Mouse (Mus musculus): ENCODE results near the gene Pcsk5. TPM values are rescaled to one million over a fixed set of nuclear protein-coding genes. Genes with fewer than 3 reads are reported as not detected.

The Pcsk5 gene
- polyA plus RNA-seq, 1 experiment = not detected

DNA sequence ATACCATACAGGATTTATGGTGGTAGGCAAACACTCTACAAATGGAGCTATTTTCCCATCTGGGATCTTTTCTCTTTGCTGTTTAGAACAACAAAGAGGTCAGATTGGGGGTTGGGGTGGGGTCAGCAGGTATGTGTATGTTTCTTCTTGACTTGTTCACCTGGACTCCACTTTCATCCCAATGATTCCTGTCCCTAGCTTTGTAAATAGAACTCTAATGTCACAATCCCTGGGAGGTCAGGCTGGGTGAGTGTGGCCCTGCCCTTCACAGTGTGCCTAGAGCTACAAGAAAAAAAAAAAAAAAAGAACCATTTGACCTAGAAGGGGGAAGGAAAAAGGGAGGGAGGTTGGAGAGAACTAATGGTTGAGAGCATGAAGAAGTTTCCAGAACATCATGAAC lies 428.8 kb downstream of the Pcsk5 start:
- H3K4me3 ChIP-seq = no peak overlapping the region
- H3K27me3 ChIP-seq (ENCODE audit: control insufficient read depth, insufficient read depth, insufficient read length) = no peaks in the 10 kb centered on the region
- no peaks in the 10 kb centered on the region for H3K36me3 ChIP-seq (ENCODE audit: control insufficient read depth, insufficient read depth)
- no peaks in the 10 kb centered on the region for H3K79me2 ChIP-seq (ENCODE audit: control insufficient read depth, insufficient read depth)
- TF ChIP-seq REST (IDR thresholded peaks at IDR 0.05; ENCODE audit: insufficient read depth, insufficient read length) (no peak), MYOD1 (IDR thresholded peaks at IDR 0.05; ENCODE audit: control insufficient read depth in 1 of 3, insufficient read length in 2 of 3, low read depth in 2 of 3) (no peak), E2F4 (IDR thresholded peaks at IDR 0.05; ENCODE audit: insufficient read depth) (no peak), TCF3 (IDR thresholded peaks at IDR 0.05; ENCODE audit: insufficient read length, low read depth) (no peak), SRF (IDR thresholded peaks at IDR 0.05; ENCODE audit: control insufficient read depth, insufficient read length, low read depth) (no peak), POLR2AphosphoS2 (IDR thresholded peaks at IDR 0.05; ENCODE audit: insufficient read length, low read depth) (no peak), CEBPB (IDR thresholded peaks at IDR 0.05; ENCODE audit: insufficient read depth, poor library complexity, severe bottlenecking) (no peak), TCF12 (IDR thresholded peaks at IDR 0.05; ENCODE audit: insufficient read depth, poor library complexity, severe bottlenecking) (no peak), MAX (IDR thresholded peaks at IDR 0.05; ENCODE audit: low read depth) (no peak), MYOG (IDR thresholded peaks at IDR 0.05; ENCODE audit: control insufficient read depth in 1 of 3, insufficient read depth in 1 of 3, insufficient read length in 2 of 3, low read depth in 2 of 3) (no peak), USF1 (IDR thresholded peaks at IDR 0.05; ENCODE audit: low read depth) (no peak), POLR2A (IDR thresholded peaks at IDR 0.05; ENCODE audit: insufficient read length, low read depth) (no peak)
- no peak overlapping the region for H3ac ChIP-seq (ENCODE audit: control insufficient read depth, insufficient read length)
- H3K4me2 ChIP-seq (ENCODE audit: low read depth) = no peak overlapping the region

DNA sequence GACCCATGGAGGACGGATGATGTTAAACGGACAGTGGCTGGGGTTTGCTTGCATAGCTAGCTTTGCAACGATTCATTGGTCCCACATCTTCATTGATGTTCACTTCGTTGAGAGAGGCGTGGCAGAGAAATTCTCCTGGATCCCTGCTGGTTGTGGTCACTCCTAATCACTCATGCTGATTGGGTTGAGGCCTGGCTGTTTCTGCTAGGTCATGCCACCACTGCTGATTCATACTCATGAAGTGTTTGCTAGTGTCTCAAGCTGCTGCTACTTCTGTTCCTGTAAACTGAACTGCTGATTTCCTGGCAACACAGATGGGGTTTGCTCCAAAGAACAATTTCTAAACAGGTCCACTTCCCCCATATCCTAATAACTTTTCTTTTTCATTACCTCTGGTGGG lies 430.6 kb downstream of the Pcsk5 start:
- Histone ChIP-seq H3K36me3 (ENCODE audit: control insufficient read depth, insufficient read depth) (no peaks in the 10 kb centered on the region), H3K4me2 (ENCODE audit: low read depth) (no peak overlapping the region), H3K4me3 (no peak overlapping the region), H3K79me2 (ENCODE audit: control insufficient read depth, insufficient read depth) (no peaks in the 10 kb centered on the region), H3K27me3 (ENCODE audit: control insufficient read depth, insufficient read depth, insufficient read length) (no peaks in the 10 kb centered on the region), H3ac (ENCODE audit: control insufficient read depth, insufficient read length) (no peak overlapping the region)
- TF ChIP-seq SRF (IDR thresholded peaks at IDR 0.05; ENCODE audit: control insufficient read depth, insufficient read length, low read depth) (no peak), MYOG (IDR thresholded peaks at IDR 0.05; ENCODE audit: control insufficient read depth in 1 of 3, insufficient read depth in 1 of 3, insufficient read length in 2 of 3, low read depth in 2 of 3) (no peak), POLR2AphosphoS2 (IDR thresholded peaks at IDR 0.05; ENCODE audit: insufficient read length, low read depth) (no peak), E2F4 (IDR thresholded peaks at IDR 0.05; ENCODE audit: insufficient read depth) (no peak), USF1 (IDR thresholded peaks at IDR 0.05; ENCODE audit: low read depth) (no peak), REST (IDR thresholded peaks at IDR 0.05; ENCODE audit: insufficient read depth, insufficient read length) (no peak), MAX (IDR thresholded peaks at IDR 0.05; ENCODE audit: low read depth) (no peak), MYOD1 (IDR thresholded peaks at IDR 0.05; ENCODE audit: control insufficient read depth in 1 of 3, insufficient read length in 2 of 3, low read depth in 2 of 3) (no peak), TCF3 (IDR thresholded peaks at IDR 0.05; ENCODE audit: insufficient read length, low read depth) (no peak), CEBPB (IDR thresholded peaks at IDR 0.05; ENCODE audit: insufficient read depth, poor library complexity, severe bottlenecking) (no peak), TCF12 (IDR thresholded peaks at IDR 0.05; ENCODE audit: insufficient read depth, poor library complexity, severe bottlenecking) (no peak), POLR2A (IDR thresholded peaks at IDR 0.05; ENCODE audit: insufficient read length, low read depth) (no peak)

DNA sequence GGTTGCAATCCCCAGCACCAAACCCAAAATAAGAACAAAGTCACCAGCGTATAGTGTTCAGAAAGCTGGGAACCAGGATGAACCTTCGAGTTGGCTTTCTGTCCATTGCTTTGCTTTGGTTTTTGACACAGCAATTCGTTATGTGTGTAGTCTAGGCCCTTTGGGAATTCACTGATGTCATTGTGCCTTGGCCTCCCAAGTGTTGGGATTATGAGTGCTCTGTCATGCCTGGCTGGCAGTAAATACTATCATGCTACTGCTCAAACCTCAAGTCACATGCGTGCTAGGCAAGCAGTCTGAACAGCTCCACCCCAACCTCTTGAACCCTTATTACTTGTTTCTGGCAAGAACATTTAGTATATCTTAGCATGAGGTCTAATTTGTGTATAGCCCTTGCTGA lies 434.3 kb downstream of the Pcsk5 start:
- Histone ChIP-seq H3ac (ENCODE audit: control insufficient read depth, insufficient read length) (no peak overlapping the region), H3K4me2 (ENCODE audit: low read depth) (no peak overlapping the region), H3K4me3 (no peak overlapping the region), H3K79me2 (ENCODE audit: control insufficient read depth, insufficient read depth) (no peaks in the 10 kb centered on the region), H3K36me3 (ENCODE audit: control insufficient read depth, insufficient read depth) (no peaks in the 10 kb centered on the region), H3K27me3 (ENCODE audit: control insufficient read depth, insufficient read depth, insufficient read length) (no peaks in the 10 kb centered on the region)
- no peak for TF ChIP-seq SRF (IDR thresholded peaks at IDR 0.05; ENCODE audit: control insufficient read depth, insufficient read length, low read depth)

- H3K4me2 ChIP-seq (ENCODE audit: low read depth) = no peak overlapping the region
- no peak overlapping the region for H3ac ChIP-seq (ENCODE audit: control insufficient read depth, insufficient read length)
- no peaks in the 10 kb centered on the region for H3K79me2 ChIP-seq (ENCODE audit: control insufficient read depth, insufficient read depth)
- no peaks in the 10 kb centered on the region for H3K27me3 ChIP-seq (ENCODE audit: control insufficient read depth, insufficient read depth, insufficient read length)
- H3K36me3 ChIP-seq (ENCODE audit: control insufficient read depth, insufficient read depth) = no peaks in the 10 kb centered on the region
- no peak for TF ChIP-seq POLR2A (IDR thresholded peaks at IDR 0.05; ENCODE audit: insufficient read length, low read depth)
- TF ChIP-seq MAX (IDR thresholded peaks at IDR 0.05; ENCODE audit: low read depth) = no peak
- no peak for TF ChIP-seq SRF (IDR thresholded peaks at IDR 0.05; ENCODE audit: control insufficient read depth, insufficient read length, low read depth)
- TF ChIP-seq E2F4 (IDR thresholded peaks at IDR 0.05; ENCODE audit: insufficient read depth) = no peak
- TF ChIP-seq TCF3 (IDR thresholded peaks at IDR 0.05; ENCODE audit: insufficient read length, low read depth) = no peak
- no peak for TF ChIP-seq USF1 (IDR thresholded peaks at IDR 0.05; ENCODE audit: low read depth)
- no peak for TF ChIP-seq TCF12 (IDR thresholded peaks at IDR 0.05; ENCODE audit: insufficient read depth, poor library complexity, severe bottlenecking)
- no peak for TF ChIP-seq CEBPB (IDR thresholded peaks at IDR 0.05; ENCODE audit: insufficient read depth, poor library complexity, severe bottlenecking)
- TF ChIP-seq REST (IDR thresholded peaks at IDR 0.05; ENCODE audit: insufficient read depth, insufficient read length) = no peak
- TF ChIP-seq MYOD1 (IDR thresholded peaks at IDR 0.05; ENCODE audit: control insufficient read depth in 1 of 3, insufficient read length in 2 of 3, low read depth in 2 of 3) = no peak
- no peak for TF ChIP-seq MYOG (IDR thresholded peaks at IDR 0.05; ENCODE audit: control insufficient read depth in 1 of 3, insufficient read depth in 1 of 3, insufficient read length in 2 of 3, low read depth in 2 of 3)
- TF ChIP-seq POLR2AphosphoS2 (IDR thresholded peaks at IDR 0.05; ENCODE audit: insufficient read length, low read depth) = no peak
- H3K4me3 ChIP-seq = no peak overlapping the region
Observed at GRCm38 (mm10) chr19:17400571-17400970, 436.9 kb downstream of the Pcsk5 start.

DNA sequence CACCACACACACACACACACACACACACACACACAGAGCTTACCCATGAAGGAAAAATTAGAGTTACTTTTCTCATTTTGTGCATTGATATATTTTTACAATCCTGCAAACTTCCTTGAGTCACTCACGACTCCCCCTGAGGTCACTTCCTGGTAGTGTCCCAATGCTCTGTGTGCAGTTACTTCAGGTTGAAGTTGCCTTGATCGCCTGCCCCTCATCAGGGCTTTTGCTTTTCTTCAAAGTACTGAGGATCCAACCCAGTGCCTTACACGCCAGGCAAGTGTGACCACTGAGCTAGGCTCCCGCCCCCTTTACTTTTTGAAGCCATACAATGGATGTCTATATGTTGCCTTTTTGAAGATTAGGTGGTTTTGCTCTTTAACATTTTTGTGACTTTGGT lies 437.5 kb downstream of the Pcsk5 start:
- no peak overlapping the region for H3ac ChIP-seq (ENCODE audit: control insufficient read depth, insufficient read length)
- TF ChIP-seq MYOG (IDR thresholded peaks at IDR 0.05; ENCODE audit: control insufficient read depth in 1 of 3, insufficient read depth in 1 of 3, insufficient read length in 2 of 3, low read depth in 2 of 3) (no peak), SRF (IDR thresholded peaks at IDR 0.05; ENCODE audit: control insufficient read depth, insufficient read length, low read depth) (no peak), TCF12 (IDR thresholded peaks at IDR 0.05; ENCODE audit: insufficient read depth, poor library complexity, severe bottlenecking) (no peak), USF1 (IDR thresholded peaks at IDR 0.05; ENCODE audit: low read depth) (no peak), CEBPB (IDR thresholded peaks at IDR 0.05; ENCODE audit: insufficient read depth, poor library complexity, severe bottlenecking) (no peak), POLR2A (IDR thresholded peaks at IDR 0.05; ENCODE audit: insufficient read length, low read depth) (no peak), MAX (IDR thresholded peaks at IDR 0.05; ENCODE audit: low read depth) (no peak), REST (IDR thresholded peaks at IDR 0.05; ENCODE audit: insufficient read depth, insufficient read length) (no peak), E2F4 (IDR thresholded peaks at IDR 0.05; ENCODE audit: insufficient read depth) (no peak), POLR2AphosphoS2 (IDR thresholded peaks at IDR 0.05; ENCODE audit: insufficient read length, low read depth) (no peak), TCF3 (IDR thresholded peaks at IDR 0.05; ENCODE audit: insufficient read length, low read depth) (no peak), MYOD1 (IDR thresholded peaks at IDR 0.05; ENCODE audit: control insufficient read depth in 1 of 3, insufficient read length in 2 of 3, low read depth in 2 of 3) (no peak)
- no peak overlapping the region for H3K4me2 ChIP-seq (ENCODE audit: low read depth)
- no peaks in the 10 kb centered on the region for H3K27me3 ChIP-seq (ENCODE audit: control insufficient read depth, insufficient read depth, insufficient read length)
- H3K36me3 ChIP-seq (ENCODE audit: control insufficient read depth, insufficient read depth) = no peaks in the 10 kb centered on the region
- H3K79me2 ChIP-seq (ENCODE audit: control insufficient read depth, insufficient read depth) = peaks cover 3% of the 10 kb centered on the region
- H3K4me3 ChIP-seq = no peak overlapping the region

Data from myocyte (in vitro differentiated cells).